Mouse (Mus musculus) liver, embryonic 11.5 days (tissue): ENCODE results near the gene Rrbp1. TPM values are rescaled to one million over a fixed set of nuclear protein-coding genes. Genes with fewer than 3 reads are reported as not detected.
A peak's percentile ranks its signal among the peaks of the same experiment; 100 is the strongest.

Experiments used
- ATAC-seq: fragments of 200-750 bp; cut with Nextera tagmentation; replicated peaks from 2 replicates; pipeline ENCODE4 v1.8.0; 2017; ENCODE audit warnings: moderate number of reproducible peaks, mild to moderate bottlenecking, moderate TSS enrichment, moderate library complexity; ENCODE audit not compliant: low FRiP score
- DNase-seq: peaks from one replicate; pipeline ENCODE4 v3.0.0-alpha.2; 2017; ENCODE audit warnings: low spot score
- H3K27ac ChIP-seq: fragments of 300-500 bp; sonication (generic); 2 replicates; pipeline ENCODE4 v1.5.1; 2014; ENCODE audit warnings: mild to moderate bottlenecking, low read depth, low read length, control low read depth
- H3K27me3 ChIP-seq: fragments of 300-500 bp; sonication (generic); replicated peaks from 2 replicates; pipeline ENCODE4 v1.6.1; 2014; ENCODE audit warnings: low read length, mixed read lengths; ENCODE audit not compliant: control insufficient read depth, insufficient read depth
- H3K36me3 ChIP-seq: fragments of 300-500 bp; sonication (generic); 2 replicates; pipeline ENCODE4 v1.6.1; 2014; ENCODE audit warnings: mild to moderate bottlenecking, low read length, moderate library complexity, mixed read lengths; ENCODE audit not compliant: control insufficient read depth, insufficient read depth
- H3K4me1 ChIP-seq: fragments of 300-500 bp; sonication (generic); replicated peaks from 2 replicates; pipeline ENCODE4 v1.6.1; 2014; ENCODE audit warnings: low read length, mixed read lengths; ENCODE audit not compliant: control insufficient read depth, insufficient read depth
- H3K4me2 ChIP-seq: fragments of 300-500 bp; sonication (generic); 2 replicates; pipeline ENCODE4 v1.6.1; 2014; ENCODE audit warnings: mild to moderate bottlenecking, control low read depth, moderate library complexity
- H3K4me3 ChIP-seq: fragments of 300-500 bp; sonication (generic); 2 replicates; pipeline ENCODE4 v1.5.1; 2014; ENCODE audit warnings: low read depth, low read length, control low read depth
- H3K9ac ChIP-seq: fragments of 300-500 bp; sonication (generic); 2 replicates; pipeline ENCODE4 v1.6.1; 2014; ENCODE audit warnings: low read depth, low read length, control low read depth
- H3K9me3 ChIP-seq: fragments of 300-500 bp; sonication (generic); 2 replicates; pipeline ENCODE4 v1.6.1; 2016; ENCODE audit warnings: low read length, inconsistent platforms, mixed read lengths; ENCODE audit not compliant: control insufficient read depth
- WGBS: fragments of 180-500 bp; shearing (Covaris S2); extraction: QIAGEN DNeasy Blood & Tissue Kit; methylation state at CpG from one replicate; pipeline ENCODE4 v1.1.7; 2014; 5-methylcytosine and 5-hydroxymethylcytosine counted together
- polyA plus RNA-seq: library from polyadenylated mRNA; unstranded; fragments of >200 nt; fragmentation: Nextera tagmentation; extraction: Ambion mirVana; gene quantifications from 2 replicates; pipeline ENCODE4 v1.2.1, GENCODE M21; 2014

The Rrbp1 gene
- polyA plus RNA-seq, 1 experiment from 2014 or later: 89.6 TPM

GRCm38 (mm10) chr2:143945466-143946075 lies 65.5 kb downstream of the Rrbp1 start:
- H3K4me1 ChIP-seq: no peaks in the 10 kb centered on the region
- H3K27me3 ChIP-seq: no peaks in the 10 kb centered on the region
- DNase-seq (peak; percentile 36), ATAC-seq (peak; percentile 29)
- no peak overlapping the region for H3K4me3 ChIP-seq
- no peak overlapping the region for H3K9ac ChIP-seq
- WGBS: 76% methylated on average over 7 of the region's 7 CpGs
- H3K4me2 ChIP-seq: no peak overlapping the region
- no peaks in the 10 kb centered on the region for H3K9me3 ChIP-seq
- peaks cover 59% of the 10 kb centered on the region for H3K36me3 ChIP-seq
- no peak overlapping the region for H3K27ac ChIP-seq

GRCm38 (mm10) chr2:143944796-143945195 lies 66.3 kb downstream of the Rrbp1 start:
- H3K4me3 ChIP-seq: no peak overlapping the region
- no peaks in the 10 kb centered on the region for H3K9me3 ChIP-seq
- WGBS: 90% methylated on average over 3 of the region's 3 CpGs
- no peak overlapping the region for H3K27ac ChIP-seq
- no peak for ATAC-seq
- peaks cover 51% of the 10 kb centered on the region for H3K36me3 ChIP-seq
- no peak overlapping the region for H3K9ac ChIP-seq
- H3K4me1 ChIP-seq: no peaks in the 10 kb centered on the region
- H3K4me2 ChIP-seq: no peak overlapping the region
- no peak for DNase-seq
- no peaks in the 10 kb centered on the region for H3K27me3 ChIP-seq

- ATAC-seq (no peak), DNase-seq (no peak)
- Histone ChIP-seq H3K27ac (no peak overlapping the region), H3K9me3 (no peaks in the 10 kb centered on the region), H3K27me3 (no peaks in the 10 kb centered on the region), H3K9ac (no peak overlapping the region), H3K36me3 (peaks cover 13% of the 10 kb centered on the region), H3K4me2 (no peak overlapping the region), H3K4me1 (no peaks in the 10 kb centered on the region), H3K4me3 (no peak overlapping the region)
- WGBS: 87% methylated on average over 5 of the region's 5 CpGs
Observed at GRCm38 (mm10) chr2:143940406-143940805, 70.7 kb downstream of the Rrbp1 start.

- WGBS: 77% methylated on average over 2 of the region's 2 CpGs
- DNase-seq: no peak
- no peaks in the 10 kb centered on the region for H3K27me3 ChIP-seq
Observed at GRCm38 (mm10) chr2:143937861-143938260, 73.2 kb downstream of the Rrbp1 start.

GRCm38 (mm10) chr2:143934439-143934838 lies 76.6 kb downstream of the Rrbp1 start:
- Histone ChIP-seq H3K4me3 (no peak overlapping the region), H3K36me3 (no peaks in the 10 kb centered on the region; the same call in 1 of the 2 replicates), H3K9me3 (no peaks in the 10 kb centered on the region), H3K9ac (no peak overlapping the region), H3K27me3 (no peaks in the 10 kb centered on the region), H3K4me1 (peaks cover 6% of the 10 kb centered on the region; the same call in 1 of the 2 replicates), H3K4me2 (no peak overlapping the region), H3K27ac (no peak overlapping the region)
- 79% methylated on average over 8 of the region's 8 CpGs for WGBS
- no peak for ATAC-seq
- no peak for DNase-seq

More at GRCm38 (mm10) chr2:143937861-143938260, 73.2 kb downstream of the Rrbp1 start:
- Histone ChIP-seq H3K9ac (no peak overlapping the region), H3K4me2 (no peak overlapping the region), H3K27ac (no peak overlapping the region), H3K36me3 (peaks cover 5% of the 10 kb centered on the region; the same call in 1 of the 2 replicates), H3K4me1 (no peaks in the 10 kb centered on the region), H3K4me3 (no peak overlapping the region), H3K9me3 (no peaks in the 10 kb centered on the region)
- ATAC-seq: no peak

GRCm38 (mm10) chr2:143933516-143933915 lies 77.5 kb downstream of the Rrbp1 start:
- Histone ChIP-seq H3K36me3 (no peaks in the 10 kb centered on the region), H3K27ac (no peak overlapping the region), H3K4me3 (no peak overlapping the region), H3K27me3 (no peaks in the 10 kb centered on the region), H3K9ac (no peak overlapping the region), H3K9me3 (no peaks in the 10 kb centered on the region), H3K4me2 (no peak overlapping the region), H3K4me1 (peaks cover 6% of the 10 kb centered on the region; the same call in 1 of the 2 replicates)
- DNase-seq (no peak), ATAC-seq (no peak)
- 91% methylated on average over 5 of the region's 5 CpGs for WGBS

DNA sequence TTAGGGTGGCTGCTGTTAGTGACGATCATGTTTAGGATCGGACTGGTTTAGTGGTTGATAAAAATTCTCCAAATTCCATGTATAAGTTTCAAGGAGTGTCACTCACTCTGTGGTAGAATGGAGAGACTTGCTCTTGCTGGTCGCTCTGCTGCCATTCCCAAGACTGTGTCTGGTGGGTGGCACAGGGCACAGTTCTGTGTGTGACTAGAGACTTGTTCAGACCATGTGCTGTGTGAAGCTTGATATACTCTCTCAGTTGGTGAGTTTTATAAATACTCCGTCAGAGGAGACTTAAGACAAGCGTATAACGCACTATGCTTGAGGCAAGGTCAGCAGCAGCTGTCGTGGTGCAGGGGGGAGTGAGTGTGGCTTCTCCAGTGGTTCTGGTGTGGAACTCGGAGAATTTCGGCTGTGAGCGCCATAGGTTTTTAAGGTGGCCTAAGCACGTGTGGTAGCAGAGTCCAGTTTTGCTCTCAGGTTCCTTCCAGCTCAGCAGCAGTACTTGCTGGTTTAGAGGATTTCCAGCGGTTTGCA lies 78.7 kb downstream of the Rrbp1 start:
- H3K9me3 ChIP-seq: no peaks in the 10 kb centered on the region
- WGBS: 88% methylated on average over 12 of the region's 12 CpGs
- H3K9ac ChIP-seq: no peak overlapping the region
- H3K4me3 ChIP-seq: no peak overlapping the region
- no peak overlapping the region for H3K27ac ChIP-seq
- H3K4me1 ChIP-seq: peaks cover 6% of the 10 kb centered on the region; the same call in 1 of the 2 replicates
- H3K4me2 ChIP-seq: no peak overlapping the region
- no peaks in the 10 kb centered on the region for H3K36me3 ChIP-seq
- no peaks in the 10 kb centered on the region for H3K27me3 ChIP-seq
- ATAC-seq (no peak), DNase-seq (no peak)

- WGBS: 66% methylated on average over 3 of the region's 3 CpGs
- no peak for ATAC-seq
Observed at GRCm38 (mm10) chr2:143929607-143930311, 81.3 kb downstream of the Rrbp1 start.

More at GRCm38 (mm10) chr2:143929607-143930311, 81.3 kb downstream of the Rrbp1 start:
- H3K36me3 ChIP-seq: no peaks in the 10 kb centered on the region
- H3K4me2 ChIP-seq: no peak overlapping the region
- no peaks in the 10 kb centered on the region for H3K27me3 ChIP-seq
- no peaks in the 10 kb centered on the region for H3K9me3 ChIP-seq
- no peak overlapping the region for H3K4me3 ChIP-seq
- no peak overlapping the region for H3K9ac ChIP-seq
- H3K27ac ChIP-seq: no peak overlapping the region
- H3K4me1 ChIP-seq: peaks cover 6% of the 10 kb centered on the region; the same call in 1 of the 2 replicates
- no peak for DNase-seq
